Mouse (Mus musculus): Measurements from ENCODE around the gene Tenm3. TPM values are rescaled to one million over a fixed set of nuclear protein-coding genes. Genes with fewer than 3 reads are reported as not detected.
"Not testable (repeated sequence)": the region's sequence is repeated elsewhere in the genome, so short reads cannot be mapped to it uniquely, and the experiment has no call there.

The Tenm3 gene
- polyA plus RNA-seq, 1 experiment: 12.8 TPM

- Histone ChIP-seq H3ac (ENCODE audit: control insufficient read depth, insufficient read length) (no peak overlapping the region), H3K4me2 (ENCODE audit: low read depth) (no peak overlapping the region), H3K79me2 (ENCODE audit: control insufficient read depth, insufficient read depth) (no peaks in the 10 kb centered on the region), H3K27me3 (ENCODE audit: control insufficient read depth, insufficient read depth, insufficient read length) (no peaks in the 10 kb centered on the region), H3K4me3 (no peak overlapping the region), H3K36me3 (ENCODE audit: control insufficient read depth, insufficient read depth) (no peaks in the 10 kb centered on the region)
- TF ChIP-seq USF1 (IDR thresholded peaks at IDR 0.05; ENCODE audit: low read depth): no peak
Observed at GRCm38 (mm10) chr8:48195971-48196370, 647.8 kb downstream of the Tenm3 start.

- H3ac ChIP-seq (ENCODE audit: control insufficient read depth, insufficient read length): no peak overlapping the region
- H3K36me3 ChIP-seq (ENCODE audit: control insufficient read depth, insufficient read depth): no peaks in the 10 kb centered on the region
- TF ChIP-seq MAX (IDR thresholded peaks at IDR 0.05; ENCODE audit: low read depth): no peak
- H3K79me2 ChIP-seq (ENCODE audit: control insufficient read depth, insufficient read depth): no peaks in the 10 kb centered on the region
- H3K4me3 ChIP-seq: no peak overlapping the region
- H3K27me3 ChIP-seq (ENCODE audit: control insufficient read depth, insufficient read depth, insufficient read length): no peaks in the 10 kb centered on the region
- H3K4me2 ChIP-seq (ENCODE audit: low read depth): no peak overlapping the region
Observed at GRCm38 (mm10) chr8:48188586-48188985, 655.2 kb downstream of the Tenm3 start.

GRCm38 (mm10) chr8:48183758-48184157, 660.0 kb downstream of the Tenm3 start:
- H3K79me2 ChIP-seq (ENCODE audit: control insufficient read depth, insufficient read depth): no peaks in the 10 kb centered on the region
- TF ChIP-seq POLR2A (IDR thresholded peaks at IDR 0.05; ENCODE audit: insufficient read length, low read depth) (no peak), TCF3 (IDR thresholded peaks at IDR 0.05; ENCODE audit: insufficient read length, low read depth) (no peak), TCF12 (IDR thresholded peaks at IDR 0.05; ENCODE audit: insufficient read depth, poor library complexity, severe bottlenecking) (no peak), E2F4 (IDR thresholded peaks at IDR 0.05; ENCODE audit: insufficient read depth) (no peak), USF1 (IDR thresholded peaks at IDR 0.05; ENCODE audit: low read depth) (no peak), CEBPB (IDR thresholded peaks at IDR 0.05; ENCODE audit: insufficient read depth, poor library complexity, severe bottlenecking) (no peak), REST (IDR thresholded peaks at IDR 0.05; ENCODE audit: insufficient read depth, insufficient read length) (no peak), POLR2AphosphoS2 (IDR thresholded peaks at IDR 0.05; ENCODE audit: insufficient read length, low read depth) (no peak), SRF (IDR thresholded peaks at IDR 0.05; ENCODE audit: control insufficient read depth, insufficient read length, low read depth) (no peak), MYOD1 (IDR thresholded peaks at IDR 0.05; ENCODE audit: control insufficient read depth in 1 of 3, insufficient read length in 2 of 3, low read depth in 2 of 3) (no peak)
- no peak overlapping the region for H3K4me2 ChIP-seq (ENCODE audit: low read depth)
- no peak overlapping the region for H3K4me3 ChIP-seq
- H3K36me3 ChIP-seq (ENCODE audit: control insufficient read depth, insufficient read depth): no peaks in the 10 kb centered on the region
- no peaks in the 10 kb centered on the region for H3K27me3 ChIP-seq (ENCODE audit: control insufficient read depth, insufficient read depth, insufficient read length)
- H3ac ChIP-seq (ENCODE audit: control insufficient read depth, insufficient read length): no peak overlapping the region

DNA sequence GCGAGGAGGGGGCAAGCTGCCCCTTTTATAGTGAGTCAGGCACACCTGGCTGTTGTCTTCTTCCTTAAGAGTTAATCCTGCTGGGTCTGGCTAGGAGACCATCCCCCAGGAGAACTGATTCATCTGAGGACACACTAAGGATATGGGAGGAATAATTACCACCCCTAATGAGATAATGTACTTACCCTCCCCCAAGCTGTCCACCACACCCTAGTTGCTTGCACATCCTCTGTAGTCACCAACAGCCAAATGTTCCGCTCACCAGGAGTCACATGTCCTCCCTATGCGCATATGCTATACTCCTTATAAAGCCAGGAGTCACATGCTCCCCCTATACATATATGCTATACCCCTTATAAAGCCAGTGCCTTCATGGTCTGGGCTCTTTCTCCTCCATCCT, 662.8 kb downstream of the Tenm3 start:
- H3K4me2 ChIP-seq (ENCODE audit: low read depth): no peak overlapping the region
- no peak overlapping the region for H3K4me3 ChIP-seq
- no peak overlapping the region for H3ac ChIP-seq (ENCODE audit: control insufficient read depth, insufficient read length)
- H3K27me3 ChIP-seq (ENCODE audit: control insufficient read depth, insufficient read depth, insufficient read length): no peaks in the 10 kb centered on the region
- TF ChIP-seq REST (IDR thresholded peaks at IDR 0.05; ENCODE audit: insufficient read depth, insufficient read length) (no peak), SRF (IDR thresholded peaks at IDR 0.05; ENCODE audit: control insufficient read depth, insufficient read length, low read depth) (no peak), MYOD1 (IDR thresholded peaks at IDR 0.05; ENCODE audit: control insufficient read depth in 1 of 3, insufficient read length in 2 of 3, low read depth in 2 of 3) (no peak), MAX (IDR thresholded peaks at IDR 0.05; ENCODE audit: low read depth) (no peak), TCF3 (IDR thresholded peaks at IDR 0.05; ENCODE audit: insufficient read length, low read depth) (no peak), POLR2AphosphoS2 (IDR thresholded peaks at IDR 0.05; ENCODE audit: insufficient read length, low read depth) (no peak), E2F4 (IDR thresholded peaks at IDR 0.05; ENCODE audit: insufficient read depth) (no peak)
- H3K79me2 ChIP-seq (ENCODE audit: control insufficient read depth, insufficient read depth): no peaks in the 10 kb centered on the region
- H3K36me3 ChIP-seq (ENCODE audit: control insufficient read depth, insufficient read depth): no peaks in the 10 kb centered on the region

DNA sequence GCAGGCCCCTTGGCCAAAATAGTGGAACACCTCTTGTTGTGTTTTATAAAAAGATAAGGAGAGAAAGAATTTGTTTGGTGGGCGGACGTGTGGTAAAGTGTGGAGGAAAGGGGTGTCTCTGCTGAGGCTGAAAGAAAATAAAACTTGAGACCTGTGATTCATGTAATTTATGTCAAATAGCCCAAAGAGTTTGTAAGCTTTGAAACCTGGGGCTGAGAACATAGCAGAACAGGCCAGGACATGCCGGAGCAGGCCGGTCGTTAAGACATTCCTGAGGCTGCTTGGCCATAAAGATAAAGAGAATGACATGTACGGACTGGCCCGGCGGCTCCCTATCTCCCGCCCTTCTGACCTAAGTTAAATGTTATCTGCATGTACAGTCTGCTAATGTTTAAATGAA, 663.6 kb downstream of the Tenm3 start:
- H3K4me3 ChIP-seq; H3K4me2 ChIP-seq (ENCODE audit: low read depth); H3K36me3 ChIP-seq (ENCODE audit: control insufficient read depth, insufficient read depth); H3ac ChIP-seq (ENCODE audit: control insufficient read depth, insufficient read length); H3K27me3 ChIP-seq (ENCODE audit: control insufficient read depth, insufficient read depth, insufficient read length); H3K79me2 ChIP-seq (ENCODE audit: control insufficient read depth, insufficient read depth): not testable (repeated sequence)

- H3ac ChIP-seq (ENCODE audit: control insufficient read depth, insufficient read length): no peak overlapping the region
- H3K79me2 ChIP-seq (ENCODE audit: control insufficient read depth, insufficient read depth): no peaks in the 10 kb centered on the region
- TF ChIP-seq E2F4 (IDR thresholded peaks at IDR 0.05; ENCODE audit: insufficient read depth) (no peak), MYOD1 (IDR thresholded peaks at IDR 0.05; ENCODE audit: control insufficient read depth in 1 of 3, insufficient read length in 2 of 3, low read depth in 2 of 3) (no peak), POLR2AphosphoS2 (IDR thresholded peaks at IDR 0.05; ENCODE audit: insufficient read length, low read depth) (no peak), CEBPB (IDR thresholded peaks at IDR 0.05; ENCODE audit: insufficient read depth, poor library complexity, severe bottlenecking) (no peak), SRF (IDR thresholded peaks at IDR 0.05; ENCODE audit: control insufficient read depth, insufficient read length, low read depth) (no peak), REST (IDR thresholded peaks at IDR 0.05; ENCODE audit: insufficient read depth, insufficient read length) (no peak), USF1 (IDR thresholded peaks at IDR 0.05; ENCODE audit: low read depth) (no peak), TCF12 (IDR thresholded peaks at IDR 0.05; ENCODE audit: insufficient read depth, poor library complexity, severe bottlenecking) (no peak), MAX (IDR thresholded peaks at IDR 0.05; ENCODE audit: low read depth) (no peak), MYOG (IDR thresholded peaks at IDR 0.05; ENCODE audit: control insufficient read depth in 1 of 3, insufficient read depth in 1 of 3, insufficient read length in 2 of 3, low read depth in 2 of 3) (no peak), POLR2A (IDR thresholded peaks at IDR 0.05; ENCODE audit: insufficient read length, low read depth) (no peak), TCF3 (IDR thresholded peaks at IDR 0.05; ENCODE audit: insufficient read length, low read depth) (no peak)
- no peaks in the 10 kb centered on the region for H3K27me3 ChIP-seq (ENCODE audit: control insufficient read depth, insufficient read depth, insufficient read length)
- no peak overlapping the region for H3K4me2 ChIP-seq (ENCODE audit: low read depth)
- no peaks in the 10 kb centered on the region for H3K36me3 ChIP-seq (ENCODE audit: control insufficient read depth, insufficient read depth)
- H3K4me3 ChIP-seq: no peak overlapping the region
Observed at GRCm38 (mm10) chr8:48178993-48179392, 664.8 kb downstream of the Tenm3 start.
